Mouse (Mus musculus) heart, embryonic 15.5 days (tissue): ENCODE results near the gene Nabp2. TPM values are rescaled to one million over a fixed set of nuclear protein-coding genes. Genes with fewer than 3 reads are reported as not detected.
A peak's percentile ranks its signal among the peaks of the same experiment; 100 is the strongest.

Experiments
- ATAC-seq: fragments of 200-750 bp; cut with Nextera tagmentation; replicated peaks from 2 replicates; pipeline ENCODE4 v1.8.0; 2017; ENCODE audit warnings: low read depth, moderate TSS enrichment; ENCODE audit not compliant: insufficient number of reproducible peaks, insufficient read depth, low FRiP score
- H3K27ac ChIP-seq: fragments of 300-500 bp; sonication (generic); 2 replicates; pipeline ENCODE4 v1.5.1; 2015; ENCODE audit warnings: mild to moderate bottlenecking, inconsistent platforms
- H3K27me3 ChIP-seq: fragments of 300-500 bp; sonication (generic); 2 replicates; pipeline ENCODE4 v1.6.1; 2015; ENCODE audit warnings: inconsistent platforms
- H3K36me3 ChIP-seq: fragments of 300-500 bp; sonication (generic); 2 replicates; pipeline ENCODE4 v1.6.1; 2015; ENCODE audit warnings: mild to moderate bottlenecking, inconsistent platforms
- H3K4me1 ChIP-seq: fragments of 300-500 bp; sonication (generic); replicated peaks from 2 replicates; pipeline ENCODE4 v1.6.1; 2015; ENCODE audit warnings: inconsistent platforms
- H3K4me2 ChIP-seq: fragments of 300-500 bp; sonication (generic); 2 replicates; pipeline ENCODE4 v1.6.1; 2015; ENCODE audit warnings: inconsistent platforms, mild to moderate bottlenecking, moderate library complexity
- H3K4me3 ChIP-seq: fragments of 300-500 bp; sonication (generic); 2 replicates; pipeline ENCODE4 v1.5.1; 2015; ENCODE audit warnings: mild to moderate bottlenecking, inconsistent platforms
- H3K9ac ChIP-seq: fragments of 300-500 bp; sonication (generic); 2 replicates; pipeline ENCODE4 v1.6.1; 2015; ENCODE audit warnings: mild to moderate bottlenecking, inconsistent platforms
- H3K9me3 ChIP-seq: fragments of 300-500 bp; sonication (generic); replicated peaks from 2 replicates; pipeline ENCODE4 v1.6.1; 2016; ENCODE audit warnings: inconsistent platforms
- WGBS: fragments of 180-500 bp; shearing (Covaris S2); methylation state at CpG from one replicate; pipeline ENCODE4 v1.1.7; 2015; ENCODE audit warnings: mixed read lengths; 5-methylcytosine and 5-hydroxymethylcytosine counted together
- polyA plus RNA-seq: library from polyadenylated mRNA; unstranded; fragments of >200 nt; fragmentation: Nextera tagmentation; extraction: Ambion mirVana; gene quantifications from 2 replicates; pipeline ENCODE4 v1.2.1, GENCODE M21; 2015

Gene Nabp2
- polyA plus RNA-seq = 52.6 and 58.9 TPM in 2 replicates

GRCm38 (mm10) chr10:128411211-128412054 is at the start of gene Nabp2, which contains the start of gene Rnf41:
Nabp2 (minus strand) TSS chr10:128411492.
Rnf41 (plus strand) TSS chr10:128411657.
- Histone ChIP-seq H3K9me3 (no peaks in the 10 kb centered on the region), H3K4me2 (peak within 1 kb of the TSS; percentile 93), H3K9ac (peak within 1 kb of the TSS; percentile 84), H3K4me3 (peak within 1 kb of the TSS; percentile 87), H3K36me3 (peaks cover 22% of the 10 kb centered on the region), H3K4me1 (peaks cover 40% of the 10 kb centered on the region), H3K27ac (peak within 1 kb of the TSS; percentile 97), H3K27me3 (no peaks in the 10 kb centered on the region)
- ATAC-seq = peak; percentile 89
- under 1% methylated on average over 50 of the region's 50 CpGs for WGBS

GRCm38 (mm10) chr10:128460270-128460630 is 49.0 kb upstream of the Nabp2 start:
- Histone ChIP-seq H3K27ac (peak overlapping the region; percentile 98), H3K9me3 (no peaks in the 10 kb centered on the region), H3K4me1 (peaks cover 12% of the 10 kb centered on the region), H3K27me3 (no peaks in the 10 kb centered on the region), H3K4me2 (peak overlapping the region; percentile 81), H3K9ac (peak overlapping the region; percentile 94), H3K4me3 (peak overlapping the region; percentile 85), H3K36me3 (peaks cover 34% of the 10 kb centered on the region)
- ATAC-seq = no peak
- 11% methylated on average over 5 of the region's 5 CpGs for WGBS

- Histone ChIP-seq H3K27ac (peak overlapping the region; percentile 98), H3K27me3 (no peaks in the 10 kb centered on the region), H3K4me3 (peak overlapping the region; percentile 85), H3K4me1 (peaks cover 15% of the 10 kb centered on the region), H3K4me2 (peak overlapping the region; percentile 81), H3K36me3 (peaks cover 28% of the 10 kb centered on the region), H3K9me3 (no peaks in the 10 kb centered on the region), H3K9ac (peak overlapping the region; percentile 94)
- ATAC-seq = peak; percentile 69
- under 1% methylated on average over 41 of the region's 67 CpGs for WGBS
Measured at GRCm38 (mm10) chr10:128459409-128460269, 48.3 kb upstream of the Nabp2 start.

- no peaks in the 10 kb centered on the region for H3K27me3 ChIP-seq
- peak within 1 kb of the TSS; percentile 85 for H3K4me3 ChIP-seq
- H3K9ac ChIP-seq = peak within 1 kb of the TSS; percentile 94
- H3K9me3 ChIP-seq = no peaks in the 10 kb centered on the region
- H3K36me3 ChIP-seq = peaks cover 20% of the 10 kb centered on the region
- under 1% methylated on average over 81 of the region's 86 CpGs for WGBS
- H3K27ac ChIP-seq = peak within 1 kb of the TSS; percentile 98
- peak; percentile 80 for ATAC-seq
- H3K4me1 ChIP-seq = peaks cover 15% of the 10 kb centered on the region
- peak within 1 kb of the TSS; percentile 81 for H3K4me2 ChIP-seq
Measured at GRCm38 (mm10) chr10:128458719-128459408, 47.6 kb upstream of the Nabp2 start, which contains the start of gene Smarcc2. Smarcc2 (plus strand) TSS chr10:128459248.

- WGBS = under 1% methylated on average over 29 of the region's 29 CpGs
- Histone ChIP-seq H3K36me3 (peaks cover 15% of the 10 kb centered on the region), H3K4me2 (peak overlapping the region; percentile 81), H3K4me1 (peaks cover 15% of the 10 kb centered on the region), H3K27ac (peak overlapping the region; percentile 98), H3K9ac (peak overlapping the region; percentile 94), H3K27me3 (no peaks in the 10 kb centered on the region), H3K9me3 (no peaks in the 10 kb centered on the region), H3K4me3 (peak overlapping the region; percentile 85)
- peak; percentile 47 for ATAC-seq
Measured at GRCm38 (mm10) chr10:128458348-128458718, 47.0 kb upstream of the Nabp2 start.

- ATAC-seq = no peak
- peaks cover 9% of the 10 kb centered on the region for H3K36me3 ChIP-seq
- H3K4me2 ChIP-seq = peak overlapping the region; percentile 81; the same call in 1 of the 2 replicates
- H3K4me3 ChIP-seq = no peak overlapping the region
- WGBS = 79% methylated on average over 6 of the region's 6 CpGs
- no peak overlapping the region for H3K9ac ChIP-seq
- peaks cover 15% of the 10 kb centered on the region for H3K4me1 ChIP-seq
- H3K27me3 ChIP-seq = no peaks in the 10 kb centered on the region
- no peak overlapping the region for H3K27ac ChIP-seq
- no peaks in the 10 kb centered on the region for H3K9me3 ChIP-seq
Measured at GRCm38 (mm10) chr10:128457676-128458075, 46.4 kb upstream of the Nabp2 start.

- no peaks in the 10 kb centered on the region for H3K27me3 ChIP-seq
- 4% methylated on average over 6 of the region's 6 CpGs for WGBS
- ATAC-seq = no peak
- no peak overlapping the region for H3K9ac ChIP-seq
- peak overlapping the region; percentile 47 for H3K4me2 ChIP-seq
- H3K36me3 ChIP-seq = no peaks in the 10 kb centered on the region
- H3K9me3 ChIP-seq = no peaks in the 10 kb centered on the region
- no peak overlapping the region for H3K4me3 ChIP-seq
- peaks cover 5% of the 10 kb centered on the region for H3K4me1 ChIP-seq
- H3K27ac ChIP-seq = no peak overlapping the region
Measured at GRCm38 (mm10) chr10:128455280-128455679, 44.0 kb upstream of the Nabp2 start.

- no peaks in the 10 kb centered on the region for H3K27me3 ChIP-seq
- H3K4me1 ChIP-seq = peaks cover 3% of the 10 kb centered on the region
- H3K9ac ChIP-seq = no peak overlapping the region
- H3K9me3 ChIP-seq = no peaks in the 10 kb centered on the region
- H3K4me2 ChIP-seq = no peak overlapping the region
- no peak overlapping the region for H3K27ac ChIP-seq
- ATAC-seq = no peak
- H3K4me3 ChIP-seq = no peak overlapping the region
- H3K36me3 ChIP-seq = no peaks in the 10 kb centered on the region
- 68% methylated on average over 3 of the region's 3 CpGs for WGBS
Measured at GRCm38 (mm10) chr10:128454471-128454870, 43.2 kb upstream of the Nabp2 start.

GRCm38 (mm10) chr10:128451014-128451413 is 39.7 kb upstream of the Nabp2 start:
- Histone ChIP-seq H3K4me1 (peaks cover 3% of the 10 kb centered on the region), H3K27me3 (no peaks in the 10 kb centered on the region), H3K9ac (no peak overlapping the region), H3K4me2 (no peak overlapping the region), H3K36me3 (no peaks in the 10 kb centered on the region), H3K9me3 (no peaks in the 10 kb centered on the region), H3K27ac (no peak overlapping the region), H3K4me3 (no peak overlapping the region)
- ATAC-seq = no peak
- WGBS = 69% methylated on average over 6 of the region's 6 CpGs

- Histone ChIP-seq H3K27ac (no peak overlapping the region), H3K4me2 (no peak overlapping the region), H3K9ac (no peak overlapping the region), H3K36me3 (peaks cover 4% of the 10 kb centered on the region; the same call in 1 of the 2 replicates), H3K4me3 (no peak overlapping the region), H3K4me1 (no peaks in the 10 kb centered on the region), H3K27me3 (no peaks in the 10 kb centered on the region), H3K9me3 (no peaks in the 10 kb centered on the region)
- no peak for ATAC-seq
- WGBS = 57% methylated on average over 4 of the region's 4 CpGs
Measured at GRCm38 (mm10) chr10:128445407-128445806, 34.1 kb upstream of the Nabp2 start.

GRCm38 (mm10) chr10:128444354-128444753 is 33.1 kb upstream of the Nabp2 start:
- no peak overlapping the region for H3K27ac ChIP-seq
- ATAC-seq = no peak
- no peaks in the 10 kb centered on the region for H3K4me1 ChIP-seq
- no peak overlapping the region for H3K4me3 ChIP-seq
- no peak overlapping the region for H3K9ac ChIP-seq
- H3K36me3 ChIP-seq = peaks cover 13% of the 10 kb centered on the region; the same call in 1 of the 2 replicates
- no peaks in the 10 kb centered on the region for H3K9me3 ChIP-seq
- no peak overlapping the region for H3K4me2 ChIP-seq
- WGBS = 65% methylated on average over 6 of the region's 6 CpGs
- H3K27me3 ChIP-seq = no peaks in the 10 kb centered on the region
